Mouse (Mus musculus) urinary bladder, postnatal 0 days (tissue): ENCODE measurements around the gene 1700025C18Rik. TPM values are rescaled to one million over a fixed set of nuclear protein-coding genes. Genes with fewer than 3 reads are reported as not detected.

ENCODE experiments used
- polyA plus RNA-seq: library from polyadenylated mRNA; unstranded; fragments of >200 nt; fragmentation: Nextera tagmentation; extraction: Ambion mirVana; gene quantifications from 2 replicates; pipeline ENCODE4 v1.2.1, GENCODE M21; 2015

1700025C18Rik gene
- polyA plus RNA-seq, result not detected in 2 replicates

DNA sequence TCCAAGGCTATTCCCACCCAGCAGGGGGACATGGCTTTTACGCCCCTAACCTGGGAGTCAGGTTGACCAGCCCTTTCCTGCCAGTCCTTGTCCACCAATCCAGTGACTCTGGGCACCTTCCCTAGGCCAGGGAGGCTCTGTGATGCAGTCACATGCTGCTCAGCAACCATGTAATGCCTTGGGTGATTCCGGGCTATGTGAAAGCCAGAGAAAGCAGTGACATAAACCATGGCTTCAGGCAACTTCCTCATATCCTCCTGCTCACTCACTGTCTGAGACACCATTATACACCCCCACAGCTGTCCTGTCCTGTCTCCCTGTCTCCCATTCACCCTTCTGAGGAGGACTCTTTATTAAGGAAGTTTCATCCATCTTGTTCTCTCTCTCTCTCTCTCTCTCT, at the start of gene 1700025C18Rik:
1700025C18Rik (minus strand) TSS at position 101 of the 400 bp plus-strand sequence.

DNA sequence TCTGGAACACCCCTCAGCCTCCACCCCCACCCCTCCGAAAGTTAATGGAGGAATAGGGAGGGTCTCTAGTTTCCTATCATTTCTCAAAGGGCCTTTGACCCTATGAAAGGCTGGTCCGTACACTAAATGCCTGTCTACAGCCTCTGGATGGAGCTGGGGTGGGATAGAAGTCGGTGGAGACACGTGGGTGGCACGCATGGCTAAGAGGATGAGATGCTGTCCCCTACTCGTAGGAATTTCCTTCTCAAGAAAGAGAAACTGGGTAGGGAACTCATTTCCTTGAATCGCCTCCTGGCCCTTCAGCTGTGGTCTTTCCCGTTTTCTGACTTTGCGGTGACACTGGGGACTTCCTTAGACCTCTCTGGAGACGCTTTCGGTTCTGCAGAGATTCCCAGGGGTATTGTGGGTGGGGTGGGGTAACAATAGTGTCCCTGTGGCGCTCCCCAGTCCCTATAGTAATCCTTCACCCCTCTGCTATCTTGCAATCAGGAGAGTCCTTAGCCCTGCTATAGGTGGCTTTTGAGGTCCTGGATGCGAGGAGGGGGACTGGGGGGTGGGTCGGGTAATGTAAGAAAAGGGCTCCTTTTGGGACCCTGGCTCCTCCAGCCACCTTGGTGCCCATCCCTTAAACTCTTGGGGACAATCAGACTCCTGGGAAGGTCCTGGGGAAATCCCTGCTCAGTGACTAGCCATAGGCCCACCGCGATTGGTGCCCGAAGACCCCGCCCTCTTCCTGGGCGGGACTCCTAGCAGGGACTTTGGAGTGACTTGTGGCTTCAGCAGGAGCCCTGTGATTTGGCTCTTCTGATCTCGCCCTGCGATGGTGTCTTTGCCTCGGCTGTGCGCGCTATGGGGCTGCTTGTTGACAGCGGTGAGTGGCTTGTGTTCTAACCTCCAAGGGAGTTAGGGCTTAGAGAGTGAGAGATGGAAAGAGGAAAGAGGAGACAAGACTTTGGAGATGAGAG, 35.4 kb downstream of the 1700025C18Rik start, which contains the start of gene Cd40:
Cd40 (plus strand) TSS at position 740 of the 965 bp plus-strand sequence.

DNA sequence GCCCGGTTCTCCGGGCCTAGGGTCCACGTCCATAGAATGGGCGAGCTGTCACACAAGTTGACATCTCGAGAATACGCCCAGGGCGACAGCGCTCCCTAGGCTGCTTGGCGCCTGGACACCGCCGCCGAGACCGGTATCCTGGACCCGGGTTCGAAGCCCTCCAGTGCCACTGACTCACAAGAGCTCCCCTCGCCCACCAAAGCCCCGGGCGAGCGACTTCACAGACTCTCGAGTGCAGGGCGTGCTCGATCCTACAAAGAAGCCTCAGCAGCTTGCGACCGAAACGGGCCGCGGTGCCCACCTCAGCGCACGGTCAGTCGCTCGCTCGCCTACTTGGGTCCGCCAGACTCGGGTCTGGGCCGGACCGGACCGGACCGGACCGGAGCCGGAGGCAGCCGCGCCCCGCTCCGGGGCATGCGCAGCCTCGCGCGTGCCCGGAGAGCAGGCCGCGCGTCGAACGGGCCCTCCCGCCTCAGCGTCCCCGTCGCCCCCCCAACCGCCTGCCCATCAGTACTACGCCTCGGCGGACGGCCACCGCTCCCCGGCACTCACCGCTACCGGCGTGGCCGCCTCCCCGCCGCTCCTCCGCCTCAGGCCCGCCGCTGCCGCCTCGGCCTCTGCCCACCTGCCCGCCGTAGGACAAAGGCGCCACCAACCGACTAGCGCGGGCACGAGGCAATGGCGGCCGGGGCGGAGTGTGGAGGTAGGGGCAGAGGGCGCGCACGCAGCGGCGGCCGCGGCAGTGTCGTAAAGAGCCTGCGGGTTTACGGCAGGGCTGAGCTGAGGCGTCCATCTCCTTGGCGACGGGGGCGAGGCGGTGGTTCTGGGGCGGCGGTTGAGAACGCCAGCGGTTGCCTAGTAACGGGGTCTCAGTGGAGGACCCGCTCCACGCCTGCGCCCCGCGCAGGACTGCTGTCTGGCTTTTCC, 56.2 kb downstream of the 1700025C18Rik start, which contains the start of gene Ncoa5:
Ncoa5 (minus strand) TSS at position 737 of the 927 bp plus-strand sequence.

Other genes with a start within 250 kb of the 1700025C18Rik start
- 69.8 and 90.6 TPM in 2 replicates for gene Pltp, start 233.0 kb downstream of the 1700025C18Rik start, polyA plus RNA-seq
- gene Pcif1, start 211.4 kb downstream of the 1700025C18Rik start, polyA plus RNA-seq, result 53.5 and 56.6 TPM in 2 replicates
- 4.9 and 5.5 TPM in 2 replicates for gene Zfp335, start 179.0 kb downstream of the 1700025C18Rik start, polyA plus RNA-seq
- 5.5 and 10.3 TPM in 2 replicates for gene Mmp9, start 150.0 kb downstream of the 1700025C18Rik start, polyA plus RNA-seq
- gene Slc12a5, start 129.9 kb downstream of the 1700025C18Rik start, polyA plus RNA-seq, result 0.17 and 0.24 TPM in 2 replicates
- gene Ncoa5, start 55.9 kb downstream of the 1700025C18Rik start, polyA plus RNA-seq, result 22.4 and 23.2 TPM in 2 replicates
- gene Cd40, start 35.1 kb downstream of the 1700025C18Rik start, polyA plus RNA-seq, result 8.5 and 10.7 TPM in 2 replicates
- gene Cdh22, start 144.1 kb upstream of the 1700025C18Rik start, polyA plus RNA-seq, result 0.04 TPM in 1 of 2 replicates, not detected in the other
- 37.5 and 39.7 TPM in 2 replicates for gene Slc35c2, start 197.1 kb upstream of the 1700025C18Rik start, polyA plus RNA-seq
- 36.1 and 36.8 TPM in 2 replicates for gene Elmo2, start 235.7 kb upstream of the 1700025C18Rik start, polyA plus RNA-seq